Mouse (Mus musculus): ENCODE data around the gene Olfr399. TPM values are rescaled to one million over a fixed set of nuclear protein-coding genes. Genes with fewer than 3 reads are reported as not detected.

Gene Olfr399
- polyA plus RNA-seq (2017; shearing (Covaris generic)): not detected

GRCm38 (mm10) chr11:74056451-74056850, at the start of gene Olfr399, which contains the start of gene Olfr139:
Gene Olfr399 (minus strand): TSS chr11:74056615.
Gene Olfr139 (minus strand): TSS chr11:74056551.

GRCm38 (mm10) chr11:74069655-74070054, 13.2 kb upstream of the Olfr399 start, which contains the start of gene Zfp616:
Gene Zfp616 (plus strand): TSS chr11:74069955.

Other genes with a start within 250 kb of the Olfr399 start
- not detected for gene Olfr392, start 239.6 kb downstream of the Olfr399 start, polyA plus RNA-seq (2017; shearing (Covaris generic))
- not detected for gene Olfr393, start 205.2 kb downstream of the Olfr399 start, polyA plus RNA-seq (2017; shearing (Covaris generic))
- not detected for gene Olfr394, start 165.8 kb downstream of the Olfr399 start, polyA plus RNA-seq (2017; shearing (Covaris generic))
- not detected for gene Olfr395, start 147.3 kb downstream of the Olfr399 start, polyA plus RNA-seq (2017; shearing (Covaris generic))
- not detected for gene Olfr23, start 119.9 kb downstream of the Olfr399 start, polyA plus RNA-seq (2017; shearing (Covaris generic))
- not detected for gene Olfr397, start 95.8 kb downstream of the Olfr399 start, polyA plus RNA-seq (2017; shearing (Covaris generic))
- not detected for gene Olfr398, start 66.2 kb downstream of the Olfr399 start, polyA plus RNA-seq (2017; shearing (Covaris generic))
- not detected for gene Olfr139, start 64 bp downstream of the Olfr399 start, polyA plus RNA-seq (2017; shearing (Covaris generic))
- gene Zfp616, start 13.3 kb upstream of the Olfr399 start, polyA plus RNA-seq (2017; shearing (Covaris generic)): not detected
- gene Olfr401, start 57.1 kb upstream of the Olfr399 start, polyA plus RNA-seq (2017; shearing (Covaris generic)): not detected
- not detected for gene Olfr402, start 96.9 kb upstream of the Olfr399 start, polyA plus RNA-seq (2017; shearing (Covaris generic))
- gene Olfr403, start 129.6 kb upstream of the Olfr399 start, polyA plus RNA-seq (2017; shearing (Covaris generic)): not detected
- not detected for gene Olfr43, start 154.8 kb upstream of the Olfr399 start, polyA plus RNA-seq (2017; shearing (Covaris generic))
- not detected for gene Olfr406, start 203.2 kb upstream of the Olfr399 start, polyA plus RNA-seq (2017; shearing (Covaris generic))
- gene Olfr59, start 227.1 kb upstream of the Olfr399 start, polyA plus RNA-seq (2017; shearing (Covaris generic)): not detected